Mouse (Mus musculus): ENCODE results near the gene Cxcl13. TPM values are rescaled to one million over a fixed set of nuclear protein-coding genes. Genes with fewer than 3 reads are reported as not detected.

Cxcl13 gene
- polyA plus RNA-seq, 1 experiment from 2014 or later = 2.8 TPM

GRCm38 (mm10) chr5:95945120-95945519 lies 11.6 kb upstream of the Cxcl13 start:
- no peak overlapping the region for H3K4me2 ChIP-seq (replicated peaks; ENCODE audit: low read depth)
- no peak overlapping the region for H3K9ac ChIP-seq (ENCODE audit: low read length)
- TF ChIP-seq EP300 (optimal IDR thresholded peaks at IDR 0.05) (no peak), CTCF (IDR thresholded peaks at IDR 0.05; ENCODE audit: low read depth) (no peak)
- DNase-seq (ENCODE audit: low spot score) = no peak
- WGBS = 35% methylated on average over 3 of the region's 3 CpGs
- no peaks in the 10 kb centered on the region for H3K36me3 ChIP-seq (ENCODE audit: control insufficient read depth, insufficient read depth, low read length)
- H3K27ac ChIP-seq (replicated peaks) = no peak overlapping the region
- no peaks in the 10 kb centered on the region for H3K4me1 ChIP-seq (replicated peaks; ENCODE audit: control insufficient read depth, insufficient read depth)
- H3K9me3 ChIP-seq (ENCODE audit: control insufficient read depth, low read length) = no peaks in the 10 kb centered on the region
- no peak for ATAC-seq (ENCODE audit: low FRiP score, low TSS enrichment)
- H3K4me3 ChIP-seq (ENCODE audit: low read depth, low read length) = no peak overlapping the region
- H3K27me3 ChIP-seq (ENCODE audit: control insufficient read depth, insufficient read depth, low read length) = no peaks in the 10 kb centered on the region

GRCm38 (mm10) chr5:95946344-95946743 lies 10.4 kb upstream of the Cxcl13 start:
- Histone ChIP-seq H3K27ac (replicated peaks) (no peak overlapping the region), H3K27me3 (ENCODE audit: control insufficient read depth, insufficient read depth, low read length) (no peaks in the 10 kb centered on the region), H3K4me2 (replicated peaks; ENCODE audit: low read depth) (no peak overlapping the region), H3K9me3 (ENCODE audit: control insufficient read depth, low read length) (no peaks in the 10 kb centered on the region), H3K36me3 (ENCODE audit: control insufficient read depth, insufficient read depth, low read length) (no peaks in the 10 kb centered on the region), H3K4me1 (replicated peaks; ENCODE audit: control insufficient read depth, insufficient read depth) (no peaks in the 10 kb centered on the region), H3K9ac (ENCODE audit: low read length) (no peak overlapping the region), H3K4me3 (ENCODE audit: low read depth, low read length) (no peak overlapping the region)
- WGBS = 52% methylated on average over 2 of the region's 2 CpGs
- TF ChIP-seq CTCF (IDR thresholded peaks at IDR 0.05; ENCODE audit: low read depth) (no peak), EP300 (optimal IDR thresholded peaks at IDR 0.05) (no peak)
- ATAC-seq (ENCODE audit: low FRiP score, low TSS enrichment) (no peak), DNase-seq (ENCODE audit: low spot score) (no peak)

GRCm38 (mm10) chr5:95948641-95949040 lies 8.1 kb upstream of the Cxcl13 start:
- DNase-seq (ENCODE audit: low spot score) (no peak), ATAC-seq (ENCODE audit: low FRiP score, low TSS enrichment) (no peak)
- H3K4me3 ChIP-seq (ENCODE audit: low read depth, low read length) = no peak overlapping the region
- TF ChIP-seq CTCF (IDR thresholded peaks at IDR 0.05; ENCODE audit: low read depth) (no peak), EP300 (optimal IDR thresholded peaks at IDR 0.05) (no peak)
- no peak overlapping the region for H3K9ac ChIP-seq (ENCODE audit: low read length)
- no peaks in the 10 kb centered on the region for H3K27me3 ChIP-seq (ENCODE audit: control insufficient read depth, insufficient read depth, low read length)
- no peaks in the 10 kb centered on the region for H3K36me3 ChIP-seq (ENCODE audit: control insufficient read depth, insufficient read depth, low read length)
- WGBS = 79% methylated on average over 3 of the region's 3 CpGs
- H3K9me3 ChIP-seq (ENCODE audit: control insufficient read depth, low read length) = no peaks in the 10 kb centered on the region
- H3K4me1 ChIP-seq (replicated peaks; ENCODE audit: control insufficient read depth, insufficient read depth) = no peaks in the 10 kb centered on the region
- H3K27ac ChIP-seq (replicated peaks) = no peak overlapping the region
- no peak overlapping the region for H3K4me2 ChIP-seq (replicated peaks; ENCODE audit: low read depth)

GRCm38 (mm10) chr5:95949946-95950701 lies 6.6 kb upstream of the Cxcl13 start:
- DNase-seq (ENCODE audit: low spot score) = peak; percentile 57
- WGBS = 8% methylated on average over 19 of the region's 19 CpGs
- no peaks in the 10 kb centered on the region for H3K36me3 ChIP-seq (ENCODE audit: control insufficient read depth, insufficient read depth, low read length)

GRCm38 (mm10) chr5:95964940-95965339 lies 8.2 kb downstream of the Cxcl13 start:
- Histone ChIP-seq H3K27ac (replicated peaks) (no peak overlapping the region), H3K36me3 (ENCODE audit: control insufficient read depth, insufficient read depth, low read length) (no peaks in the 10 kb centered on the region), H3K4me3 (ENCODE audit: low read depth, low read length) (no peak overlapping the region), H3K9ac (ENCODE audit: low read length) (no peak overlapping the region), H3K27me3 (ENCODE audit: control insufficient read depth, insufficient read depth, low read length) (no peaks in the 10 kb centered on the region), H3K4me2 (replicated peaks; ENCODE audit: low read depth) (no peak overlapping the region), H3K4me1 (replicated peaks; ENCODE audit: control insufficient read depth, insufficient read depth) (no peaks in the 10 kb centered on the region), H3K9me3 (ENCODE audit: control insufficient read depth, low read length) (no peaks in the 10 kb centered on the region)
- WGBS = 25% methylated on average over 2 of the region's 2 CpGs
- TF ChIP-seq CTCF (IDR thresholded peaks at IDR 0.05; ENCODE audit: low read depth) = no peak
- no peak for TF ChIP-seq EP300 (optimal IDR thresholded peaks at IDR 0.05)
- ATAC-seq (ENCODE audit: low FRiP score, low TSS enrichment) = no peak
- no peak for DNase-seq (ENCODE audit: low spot score)

More at GRCm38 (mm10) chr5:95949946-95950701, 6.6 kb upstream of the Cxcl13 start:
- H3K4me1 ChIP-seq (replicated peaks; ENCODE audit: control insufficient read depth, insufficient read depth) = no peaks in the 10 kb centered on the region
- no peak overlapping the region for H3K4me3 ChIP-seq (ENCODE audit: low read depth, low read length)
- TF ChIP-seq EP300 (optimal IDR thresholded peaks at IDR 0.05) (no peak), CTCF (IDR thresholded peaks at IDR 0.05; ENCODE audit: low read depth) (peak; percentile 78)
- H3K27me3 ChIP-seq (ENCODE audit: control insufficient read depth, insufficient read depth, low read length) = no peaks in the 10 kb centered on the region
- H3K4me2 ChIP-seq (replicated peaks; ENCODE audit: low read depth) = no peak overlapping the region
- no peaks in the 10 kb centered on the region for H3K9me3 ChIP-seq (ENCODE audit: control insufficient read depth, low read length)
- no peak overlapping the region for H3K27ac ChIP-seq (replicated peaks)
- ATAC-seq (ENCODE audit: low FRiP score, low TSS enrichment) = no peak; the same call in 1 of the 2 replicates
- no peak overlapping the region for H3K9ac ChIP-seq (ENCODE audit: low read length)

- Histone ChIP-seq H3K27ac (replicated peaks) (no peak overlapping the region), H3K4me2 (replicated peaks; ENCODE audit: low read depth) (no peak overlapping the region), H3K9ac (ENCODE audit: low read length) (no peak overlapping the region), H3K9me3 (ENCODE audit: control insufficient read depth, low read length) (no peaks in the 10 kb centered on the region), H3K36me3 (ENCODE audit: control insufficient read depth, insufficient read depth, low read length) (no peaks in the 10 kb centered on the region), H3K4me3 (ENCODE audit: low read depth, low read length) (no peak overlapping the region), H3K4me1 (replicated peaks; ENCODE audit: control insufficient read depth, insufficient read depth) (no peaks in the 10 kb centered on the region), H3K27me3 (ENCODE audit: control insufficient read depth, insufficient read depth, low read length) (no peaks in the 10 kb centered on the region)
- TF ChIP-seq EP300 (optimal IDR thresholded peaks at IDR 0.05) = no peak
- no peak for TF ChIP-seq CTCF (IDR thresholded peaks at IDR 0.05; ENCODE audit: low read depth)
- 14% methylated on average over 2 of the region's 2 CpGs for WGBS
- DNase-seq (ENCODE audit: low spot score) = no peak
- ATAC-seq (ENCODE audit: low FRiP score, low TSS enrichment) = no peak
Observed at GRCm38 (mm10) chr5:95966621-95967020, 9.9 kb downstream of the Cxcl13 start.
